ENCODE assay signal across 8 mouse cellular contexts in genomic region chr14:87415486-87415807, GRCm38 (mm10). TPM values are rescaled to one million over a fixed set of nuclear protein-coding genes. Genes with fewer than 3 reads are reported as not detected.
DNase-seq lines count a peak whose midpoint lies in the region; ATAC-seq lines count a peak whose summit lies in the region.

No protein-coding gene starts in this region.

- H3K27ac ChIP-seq in neural tube, embryonic 11.5 days (ENCODE audit: low read depth, low read length) = no peak overlapping the region
- peak overlapping the region; percentile 98 for H3K27ac ChIP-seq in forebrain, embryonic 10.5 days
- peak overlapping the region; percentile 99; the same call in 1 of the 2 replicates for H3K27ac ChIP-seq in limb, embryonic 13.5 days
- H3K27ac ChIP-seq in stomach, embryonic 14.5 days (ENCODE audit: low read length) = peak overlapping the region; percentile 100

- 0 out of 2 replicates have a peak overlapping the region, but pooled peaks have one; percentile 10 for H3K9ac ChIP-seq in neural tube, embryonic 11.5 days (ENCODE audit: low read length)
- peak overlapping the region; percentile 58 for H3K9ac ChIP-seq in limb, embryonic 13.5 days
- peak overlapping the region; percentile 37; the same call in 1 of the 2 replicates for H3K9ac ChIP-seq in stomach, embryonic 14.5 days (replicated peaks; ENCODE audit: low read depth, low read length)

- no peak for DNase-seq in neural tube, embryonic 11.5 days (ENCODE audit: low spot score)
- no peak for DNase-seq in neural tube, embryonic 10.5 days (ENCODE audit: extremely low spot score, low spot score)
- DNase-seq in forebrain, embryonic 10.5 days (ENCODE audit: extremely low spot score, low spot score) = no peak
- DNase-seq in left cerebral cortex, adult 8-10 months (ENCODE audit: low spot score in 2 of 2) = no peak
- DNase-seq in urinary bladder, postnatal 14 days (ENCODE audit: low spot score) = no peak
- DNase-seq in spleen, postnatal 36 days (ENCODE audit: low spot score in 2 of 2) = no peak

- no peaks in the 10 kb centered on the region for H3K27me3 ChIP-seq in neural tube, embryonic 11.5 days (ENCODE audit: control insufficient read depth, insufficient read depth, low read length)
- no peaks in the 10 kb centered on the region for H3K27me3 ChIP-seq in forebrain, embryonic 10.5 days (ENCODE audit: poor library complexity, severe bottlenecking)
- no peaks in the 10 kb centered on the region for H3K27me3 ChIP-seq in limb, embryonic 13.5 days
- H3K27me3 ChIP-seq in stomach, embryonic 14.5 days (ENCODE audit: control insufficient read depth, insufficient read depth, low read length) = no peaks in the 10 kb centered on the region

- peak overlapping the region; percentile 78 for H3K4me3 ChIP-seq in neural tube, embryonic 11.5 days (ENCODE audit: low read depth, low read length)
- peak overlapping the region; percentile 82 for H3K4me3 ChIP-seq in forebrain, embryonic 10.5 days
- peak overlapping the region; percentile 72 for H3K4me3 ChIP-seq in limb, embryonic 13.5 days
- H3K4me3 ChIP-seq in stomach, embryonic 14.5 days (ENCODE audit: low read depth, low read length) = peak overlapping the region; percentile 75

- no peaks in the 10 kb centered on the region for H3K4me1 ChIP-seq in neural tube, embryonic 11.5 days (ENCODE audit: control insufficient read depth, insufficient read depth, low read length)
- peaks cover 30% of the 10 kb centered on the region for H3K4me1 ChIP-seq in forebrain, embryonic 10.5 days
- H3K4me1 ChIP-seq in limb, embryonic 13.5 days = peaks cover 12% of the 10 kb centered on the region
- H3K4me1 ChIP-seq in stomach, embryonic 14.5 days (ENCODE audit: control insufficient read depth, insufficient read depth, low read length) = peaks cover 9% of the 10 kb centered on the region

- peak overlapping the region; percentile 57 for H3K4me2 ChIP-seq in neural tube, embryonic 11.5 days (ENCODE audit: low read depth)
- H3K4me2 ChIP-seq in limb, embryonic 13.5 days (replicated peaks) = peak overlapping the region; percentile 79
- H3K4me2 ChIP-seq in stomach, embryonic 14.5 days (replicated peaks; ENCODE audit: low read depth, low read length) = peak overlapping the region; percentile 60

- no peaks in the 10 kb centered on the region for H3K36me3 ChIP-seq in neural tube, embryonic 11.5 days (ENCODE audit: control insufficient read depth, insufficient read depth, low read length)
- H3K36me3 ChIP-seq in forebrain, embryonic 10.5 days (replicated peaks) = no peaks in the 10 kb centered on the region
- H3K36me3 ChIP-seq in limb, embryonic 13.5 days = no peaks in the 10 kb centered on the region
- H3K36me3 ChIP-seq in stomach, embryonic 14.5 days (ENCODE audit: control insufficient read depth, insufficient read depth, low read length) = no peaks in the 10 kb centered on the region

- WGBS in neural tube, embryonic 11.5 days = 3% methylated on average over 11 of the region's 11 CpGs
- WGBS in forebrain, embryonic 10.5 days = 3% methylated on average over 11 of the region's 11 CpGs
- WGBS in limb, embryonic 13.5 days = under 1% methylated on average over 11 of the region's 11 CpGs
- WGBS in stomach, embryonic 14.5 days = 2% methylated on average over 11 of the region's 11 CpGs

- no peak for ATAC-seq in neural tube, embryonic 11.5 days (ENCODE audit: insufficient read depth, low FRiP score, low TSS enrichment)
- ATAC-seq in limb, embryonic 13.5 days (ENCODE audit: low FRiP score, low read depth) = no peak
- no peak for ATAC-seq in stomach, embryonic 14.5 days (ENCODE audit: insufficient number of reproducible peaks, insufficient read depth, low FRiP score, low read depth)

- H3K9me3 ChIP-seq in neural tube, embryonic 11.5 days (ENCODE audit: control insufficient read depth, low read length) = no peaks in the 10 kb centered on the region
- H3K9me3 ChIP-seq in forebrain, embryonic 10.5 days = no peaks in the 10 kb centered on the region
- no peaks in the 10 kb centered on the region for H3K9me3 ChIP-seq in limb, embryonic 13.5 days
- no peaks in the 10 kb centered on the region for H3K9me3 ChIP-seq in stomach, embryonic 14.5 days (ENCODE audit: control insufficient read depth, low read depth, low read length)

RNA-seq across cellular contexts. Expression of gene Tdrd3, which starts 1.0 kb away (rescaled TPM):
- 42.2 and 45.1 TPM in 2 replicates for polyA plus RNA-seq in neural tube, embryonic 11.5 days (2014; fragmentation: Nextera tagmentation; extraction: Ambion mirVana)
- polyA plus RNA-seq in forebrain, embryonic 10.5 days (2016; fragmentation: Nextera tagmentation; extraction: Ambion mirVana) = 31.2 and 31.6 TPM in 2 replicates
- polyA plus RNA-seq in limb, embryonic 13.5 days (2015; fragmentation: Nextera tagmentation; extraction: Ambion mirVana) = 39.4 and 39.7 TPM in 2 replicates
- 31.9 and 36.5 TPM in 2 replicates for polyA plus RNA-seq in stomach, embryonic 14.5 days (2014; fragmentation: Nextera tagmentation; extraction: Ambion mirVana)
- 10 to 100 TPM; 29.6 to 36.2 (median 32.3) TPM for total RNA-seq in left cerebral cortex, adult 8-10 months (2022)
